Mouse (Mus musculus) forebrain, postnatal 0 days (tissue): ENCODE data around the gene Olfr905. TPM values are rescaled to one million over a fixed set of nuclear protein-coding genes. Genes with fewer than 3 reads are reported as not detected.

Experiments
- ATAC-seq: fragments of 200-750 bp; cut with Nextera tagmentation; 2 replicates; pipeline ENCODE4 v1.8.0; 2017; ENCODE audit warnings: mild to moderate bottlenecking, moderate library complexity
- DNase-seq: peaks from one replicate; pipeline ENCODE4 v3.0.0-alpha.2; 2015
- H3K27ac ChIP-seq: fragments of 300-500 bp; sonication (generic); 2 replicates; pipeline ENCODE4 v1.5.1; 2014; ENCODE audit warnings: low read depth, mild to moderate bottlenecking, antibody characterized with exemption, low read length, moderate library complexity, mixed read lengths
- H3K27me3 ChIP-seq: fragments of 300-500 bp; sonication (generic); 2 replicates; pipeline ENCODE4 v1.6.1; 2014; ENCODE audit warnings: mild to moderate bottlenecking, low read length, mixed read lengths; ENCODE audit not compliant: insufficient read depth
- H3K36me3 ChIP-seq: fragments of 300-500 bp; sonication (generic); 2 replicates; pipeline ENCODE4 v1.6.1; 2014; ENCODE audit warnings: mild to moderate bottlenecking, moderate library complexity; ENCODE audit not compliant: insufficient read depth
- H3K4me1 ChIP-seq: fragments of 300-500 bp; sonication (generic); 2 replicates; pipeline ENCODE4 v1.6.1; 2014; ENCODE audit warnings: antibody characterized with exemption; ENCODE audit not compliant: insufficient read depth
- H3K4me2 ChIP-seq: fragments of 300-500 bp; sonication (generic); 2 replicates; pipeline ENCODE4 v1.6.1; 2014; ENCODE audit warnings: low read depth, mild to moderate bottlenecking, moderate library complexity
- H3K4me3 ChIP-seq: fragments of 300-500 bp; sonication (generic); 2 replicates; pipeline ENCODE4 v1.5.1; 2014; ENCODE audit warnings: low read depth, low read length, mixed read lengths
- H3K9ac ChIP-seq: fragments of 300-500 bp; sonication (generic); 2 replicates; pipeline ENCODE4 v1.6.1; 2014; ENCODE audit warnings: mild to moderate bottlenecking
- H3K9me3 ChIP-seq: fragments of 300-500 bp; sonication (generic); 2 replicates; pipeline ENCODE4 v1.6.1; 2016; ENCODE audit warnings: low read length
- CTCF ChIP-seq: sonication (generic); IDR thresholded peaks from 2 replicates; pipeline ENCODE4 v1.5.1; 2016; ENCODE audit warnings: antibody characterized with exemption, control low read depth, low read depth
- WGBS: fragments of 180-500 bp; shearing (Covaris S2); extraction: QIAGEN DNeasy Blood & Tissue Kit; methylation state at CpG from one replicate; pipeline ENCODE4 v1.1.7; 2014; 5-methylcytosine and 5-hydroxymethylcytosine counted together
- polyA plus RNA-seq: library from polyadenylated mRNA; unstranded; fragments of >200 nt; fragmentation: Nextera tagmentation; extraction: Ambion mirVana; gene quantifications from 2 replicates; pipeline ENCODE4 v1.2.1, GENCODE M21; 2015
- total RNA-seq: library from RNA; depleted of rRNA; stranded (reverse); fragments of >200 nt; gene quantifications from 2 replicates; pipeline ENCODE4 v1.2.3, GENCODE M21; 2014; rRNA removed

Olfr905 gene
- total RNA-seq = not detected in 2 replicates
- not detected in 2 replicates for polyA plus RNA-seq

GRCm38 (mm10) chr9:38470807-38471206 lies at the start of gene Olfr905:
Olfr905 (plus strand) TSS chr9:38471107.
- H3K36me3 ChIP-seq = no peaks in the 10 kb centered on the region
- H3K4me1 ChIP-seq = no peaks in the 10 kb centered on the region
- H3K4me2 ChIP-seq = no peak within 1 kb of the TSS
- H3K27ac ChIP-seq = no peak within 1 kb of the TSS
- no peaks in the 10 kb centered on the region for H3K9me3 ChIP-seq
- H3K27me3 ChIP-seq = no peaks in the 10 kb centered on the region
- DNase-seq (no peak), ATAC-seq (no peak)
- H3K9ac ChIP-seq = no peak within 1 kb of the TSS
- no peak for TF ChIP-seq CTCF
- H3K4me3 ChIP-seq = no peak within 1 kb of the TSS

GRCm38 (mm10) chr9:38423801-38424200 lies 47.1 kb upstream of the Olfr905 start:
- Histone ChIP-seq H3K4me2 (no peak overlapping the region), H3K27me3 (no peaks in the 10 kb centered on the region), H3K4me3 (no peak overlapping the region), H3K36me3 (no peaks in the 10 kb centered on the region), H3K27ac (no peak overlapping the region), H3K4me1 (no peaks in the 10 kb centered on the region), H3K9ac (no peak overlapping the region), H3K9me3 (no peaks in the 10 kb centered on the region)
- DNase-seq (no peak), ATAC-seq (no peak)
- TF ChIP-seq CTCF = no peak

- no peaks in the 10 kb centered on the region for H3K36me3 ChIP-seq
- no peak overlapping the region for H3K27ac ChIP-seq
- no peaks in the 10 kb centered on the region for H3K4me1 ChIP-seq
- no peak for ATAC-seq
- H3K9ac ChIP-seq = no peak overlapping the region
- H3K4me2 ChIP-seq = no peak overlapping the region
- no peak for TF ChIP-seq CTCF
- DNase-seq = no peak
- WGBS = 61% methylated on average over 1 of the region's 1 CpGs
- H3K4me3 ChIP-seq = no peak overlapping the region
- no peaks in the 10 kb centered on the region for H3K27me3 ChIP-seq
- no peaks in the 10 kb centered on the region for H3K9me3 ChIP-seq
Measured at GRCm38 (mm10) chr9:38427026-38427425, 43.9 kb upstream of the Olfr905 start.

GRCm38 (mm10) chr9:38429155-38429554 lies 41.8 kb upstream of the Olfr905 start, which contains the start of gene Olfr901:
Olfr901 (plus strand) TSS chr9:38429455.
- TF ChIP-seq CTCF = no peak
- 92% methylated on average over 1 of the region's 1 CpGs for WGBS
- H3K27me3 ChIP-seq = no peaks in the 10 kb centered on the region
- H3K36me3 ChIP-seq = no peaks in the 10 kb centered on the region
- H3K9ac ChIP-seq = no peak within 1 kb of the TSS
- H3K27ac ChIP-seq = no peak within 1 kb of the TSS
- H3K4me1 ChIP-seq = no peaks in the 10 kb centered on the region
- DNase-seq (no peak), ATAC-seq (no peak)
- H3K9me3 ChIP-seq = no peaks in the 10 kb centered on the region
- no peak within 1 kb of the TSS for H3K4me3 ChIP-seq
- no peak within 1 kb of the TSS for H3K4me2 ChIP-seq

- 92% methylated on average over 5 of the region's 5 CpGs for WGBS
- Histone ChIP-seq H3K36me3 (no peaks in the 10 kb centered on the region), H3K4me3 (no peak within 1 kb of the TSS), H3K9ac (no peak within 1 kb of the TSS), H3K4me2 (no peak within 1 kb of the TSS), H3K9me3 (no peaks in the 10 kb centered on the region), H3K27me3 (no peaks in the 10 kb centered on the region), H3K4me1 (no peaks in the 10 kb centered on the region), H3K27ac (no peak within 1 kb of the TSS)
- DNase-seq = no peak
- no peak for ATAC-seq
- no peak for TF ChIP-seq CTCF
Measured at GRCm38 (mm10) chr9:38447352-38447751, 23.6 kb upstream of the Olfr905 start, which contains the start of gene Olfr902. Olfr902 (plus strand) TSS chr9:38447652.

- Histone ChIP-seq H3K36me3 (no peaks in the 10 kb centered on the region), H3K4me1 (no peaks in the 10 kb centered on the region), H3K27me3 (no peaks in the 10 kb centered on the region), H3K27ac (no peak within 1 kb of the TSS), H3K9ac (no peak within 1 kb of the TSS), H3K4me2 (no peak within 1 kb of the TSS), H3K9me3 (no peaks in the 10 kb centered on the region), H3K4me3 (no peak within 1 kb of the TSS)
- no peak for DNase-seq
- TF ChIP-seq CTCF = no peak
- no peak for ATAC-seq
Measured at GRCm38 (mm10) chr9:38462844-38463243, 8.1 kb upstream of the Olfr905 start, which contains the start of gene Olfr904. Olfr904 (plus strand) TSS chr9:38463144.

- no peak within 1 kb of the TSS for H3K4me3 ChIP-seq
- no peaks in the 10 kb centered on the region for H3K36me3 ChIP-seq
- H3K4me2 ChIP-seq = no peak within 1 kb of the TSS
- H3K9ac ChIP-seq = no peak within 1 kb of the TSS
- DNase-seq (no peak), ATAC-seq (no peak)
- no peaks in the 10 kb centered on the region for H3K4me1 ChIP-seq
- no peak within 1 kb of the TSS for H3K27ac ChIP-seq
- no peaks in the 10 kb centered on the region for H3K27me3 ChIP-seq
- no peak for TF ChIP-seq CTCF
- 91% methylated on average over 3 of the region's 3 CpGs for WGBS
- H3K9me3 ChIP-seq = no peaks in the 10 kb centered on the region
Measured at GRCm38 (mm10) chr9:38486785-38487184, 15.9 kb downstream of the Olfr905 start, which contains the start of gene Olfr906. Olfr906 (plus strand) TSS chr9:38487085.
